Mouse (Mus musculus): ENCODE measurements around the gene Pygb. TPM values are rescaled to one million over a fixed set of nuclear protein-coding genes. Genes with fewer than 3 reads are reported as not detected.

Pygb gene
- total RNA-seq, 2 experiments from 2014 or later: 11.7 to 14.1 TPM

- ATAC-seq (replicated peaks; ENCODE audit: low FRiP score, low TSS enrichment, poor library complexity, severe bottlenecking): no peak
Measured at GRCm38 (mm10) chr2:150787234-150787771, 768 bp downstream of the Pygb start.

DNA sequence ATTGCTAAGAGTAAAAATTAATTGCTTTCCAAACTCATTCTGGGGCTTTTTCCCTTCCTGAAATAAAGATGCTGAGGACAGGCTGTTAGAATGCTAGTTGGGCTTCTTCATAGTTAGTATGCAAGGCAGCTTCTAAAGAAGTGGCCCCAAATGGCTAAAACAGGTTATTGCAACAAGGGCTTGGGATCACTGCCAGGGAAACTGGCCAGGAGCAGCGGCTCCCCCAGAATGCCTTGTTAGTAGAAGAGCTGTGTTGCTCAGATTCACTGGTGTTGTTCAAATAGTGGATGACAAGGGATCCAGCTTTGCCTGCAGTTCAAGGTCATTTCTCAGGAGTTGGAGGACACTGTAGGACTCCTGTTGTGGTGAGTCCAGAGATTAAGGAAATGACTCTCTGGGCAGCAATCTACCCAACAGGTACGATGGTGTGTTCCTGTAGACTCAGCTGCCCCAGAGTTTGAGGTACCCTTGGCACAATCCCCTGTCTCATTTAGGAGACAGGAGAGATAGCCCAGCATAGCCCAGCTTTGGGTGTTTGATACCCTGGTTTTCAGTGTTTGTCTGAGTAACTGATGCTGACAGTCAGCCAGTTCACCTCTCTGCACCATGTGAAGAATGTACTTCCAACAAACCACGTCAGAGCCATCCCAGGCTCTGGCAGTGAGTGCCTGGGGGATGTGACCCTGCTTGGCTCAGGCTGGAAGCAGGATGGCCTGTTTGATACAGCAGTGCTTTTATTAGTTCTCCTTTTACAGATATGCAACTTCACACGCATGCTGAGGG lies 2.4 kb downstream of the Pygb start:
- no peak for ATAC-seq (replicated peaks; ENCODE audit: low FRiP score, low TSS enrichment, poor library complexity, severe bottlenecking)

DNA sequence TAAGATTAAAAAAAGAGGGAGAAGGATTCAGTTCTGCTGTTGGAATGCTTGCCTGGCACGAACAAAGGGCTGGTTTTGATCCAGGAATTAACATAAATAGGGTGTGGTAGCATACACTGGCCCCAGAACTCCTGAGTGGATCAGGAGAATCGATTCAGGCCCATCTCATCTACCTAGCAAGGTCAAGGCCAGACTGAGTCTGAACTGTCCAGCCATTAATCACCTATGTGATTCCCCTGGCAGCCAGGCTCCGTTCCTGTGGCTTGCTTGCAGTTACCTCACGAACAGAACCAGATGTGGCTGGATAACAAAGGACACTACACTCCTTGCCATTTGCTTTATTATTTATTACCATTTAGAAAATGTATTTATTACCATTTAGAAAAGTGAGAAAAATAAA lies 6.8 kb downstream of the Pygb start:
- ATAC-seq (replicated peaks; ENCODE audit: low FRiP score, low TSS enrichment, poor library complexity, severe bottlenecking): no peak

- ATAC-seq (replicated peaks; ENCODE audit: low FRiP score, low TSS enrichment, poor library complexity, severe bottlenecking): no peak
Measured at GRCm38 (mm10) chr2:150798084-150798483, 11.5 kb downstream of the Pygb start.

GRCm38 (mm10) chr2:150800616-150801015 lies 14.1 kb downstream of the Pygb start:
- ATAC-seq (replicated peaks; ENCODE audit: low FRiP score, low TSS enrichment, poor library complexity, severe bottlenecking): no peak

GRCm38 (mm10) chr2:150803035-150803434 lies 16.5 kb downstream of the Pygb start:
- peak; percentile 85 for ATAC-seq (replicated peaks; ENCODE audit: low FRiP score, low TSS enrichment, poor library complexity, severe bottlenecking)

DNA sequence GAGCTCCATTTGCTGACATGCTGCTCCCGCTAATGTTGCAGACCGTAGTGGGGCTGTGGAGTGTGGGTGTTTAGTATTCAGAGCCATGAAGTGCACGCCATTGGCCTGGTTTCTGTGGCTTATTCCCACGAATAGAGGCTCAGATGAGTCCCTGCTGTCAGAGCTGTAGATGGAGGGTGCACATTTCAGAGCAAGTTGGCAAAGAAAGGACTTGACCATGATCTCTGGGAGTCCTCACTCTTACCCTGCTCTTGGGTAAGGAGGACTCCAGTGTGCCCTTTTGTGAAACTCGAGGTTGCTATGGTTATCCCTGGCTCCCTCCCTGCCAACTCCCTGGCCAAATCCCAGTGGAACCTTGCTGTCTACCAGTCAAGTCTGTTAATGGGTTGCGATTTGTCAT lies 21.8 kb downstream of the Pygb start:
- ATAC-seq (replicated peaks; ENCODE audit: low FRiP score, low TSS enrichment, poor library complexity, severe bottlenecking): no peak

DNA sequence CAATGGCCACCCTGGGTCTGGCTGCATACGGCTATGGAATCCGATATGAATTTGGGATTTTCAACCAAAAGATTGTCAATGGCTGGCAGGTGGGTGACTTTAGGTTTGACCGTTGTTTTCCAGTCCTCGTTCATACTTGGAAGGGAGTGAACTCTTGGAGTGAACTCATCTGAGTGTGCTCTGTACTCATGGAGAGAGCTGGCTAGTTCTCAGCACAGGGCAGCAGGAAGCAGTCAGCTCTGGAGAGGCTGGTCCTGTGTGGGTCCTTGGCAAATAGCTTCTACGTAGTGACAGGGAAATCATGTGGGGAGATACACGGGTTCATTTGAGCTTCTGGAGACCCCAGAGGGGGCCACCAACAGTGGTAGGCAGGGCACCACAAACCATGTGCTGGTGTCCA lies 22.3 kb downstream of the Pygb start:
- ATAC-seq (replicated peaks; ENCODE audit: low FRiP score, low TSS enrichment, poor library complexity, severe bottlenecking): no peak

- ATAC-seq (replicated peaks; ENCODE audit: low FRiP score, low TSS enrichment, poor library complexity, severe bottlenecking): peak; percentile 89
Measured at GRCm38 (mm10) chr2:150810603-150811002, 24.1 kb downstream of the Pygb start.

DNA sequence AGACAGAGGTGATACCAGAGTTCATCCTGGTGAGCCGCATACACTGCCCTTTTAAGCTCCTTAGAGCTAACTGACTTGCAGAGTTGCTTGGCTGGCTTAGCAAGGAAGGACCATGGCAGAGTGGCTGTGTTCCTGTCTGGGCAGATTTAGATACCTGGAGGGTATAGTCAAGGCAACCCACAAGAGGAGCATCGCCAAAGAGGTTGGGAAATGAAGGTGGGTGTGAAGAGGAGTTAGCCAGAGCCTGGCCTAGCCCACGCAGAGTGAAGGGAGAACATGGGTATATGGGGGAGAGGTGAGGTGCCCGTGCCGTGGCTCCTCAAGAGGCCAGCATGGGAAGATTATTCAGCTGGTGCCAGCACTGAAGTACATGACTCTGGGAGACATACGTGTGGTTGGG lies 26.3 kb downstream of the Pygb start:
- no peak for ATAC-seq (replicated peaks; ENCODE audit: low FRiP score, low TSS enrichment, poor library complexity, severe bottlenecking)

- ATAC-seq (replicated peaks; ENCODE audit: low FRiP score, low TSS enrichment, poor library complexity, severe bottlenecking): no peak
Measured at GRCm38 (mm10) chr2:150816676-150817402, 30.3 kb downstream of the Pygb start.

- no peak for ATAC-seq (replicated peaks; ENCODE audit: low FRiP score, low TSS enrichment, poor library complexity, severe bottlenecking)
Measured at GRCm38 (mm10) chr2:150818742-150819141, 32.2 kb downstream of the Pygb start.

DNA sequence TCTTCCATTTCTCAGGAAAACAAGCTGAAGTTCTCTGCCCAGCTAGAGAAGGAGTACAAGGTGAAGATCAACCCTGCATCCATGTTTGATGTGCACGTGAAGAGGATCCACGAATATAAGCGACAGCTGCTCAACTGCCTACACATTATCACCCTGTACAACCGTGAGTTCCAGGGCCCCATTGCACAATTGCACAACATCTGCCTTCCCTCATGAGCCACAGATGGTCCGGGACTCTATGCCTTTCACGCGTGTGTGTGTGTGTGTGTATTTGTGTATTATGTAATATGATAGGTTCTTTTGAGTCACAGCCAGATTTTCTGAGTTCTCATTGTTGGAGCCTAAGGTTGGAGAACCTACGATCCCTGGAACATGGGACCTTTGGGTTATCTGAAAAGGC lies 34.2 kb downstream of the Pygb start:
- ATAC-seq (replicated peaks; ENCODE audit: low FRiP score, low TSS enrichment, poor library complexity, severe bottlenecking): no peak

DNA sequence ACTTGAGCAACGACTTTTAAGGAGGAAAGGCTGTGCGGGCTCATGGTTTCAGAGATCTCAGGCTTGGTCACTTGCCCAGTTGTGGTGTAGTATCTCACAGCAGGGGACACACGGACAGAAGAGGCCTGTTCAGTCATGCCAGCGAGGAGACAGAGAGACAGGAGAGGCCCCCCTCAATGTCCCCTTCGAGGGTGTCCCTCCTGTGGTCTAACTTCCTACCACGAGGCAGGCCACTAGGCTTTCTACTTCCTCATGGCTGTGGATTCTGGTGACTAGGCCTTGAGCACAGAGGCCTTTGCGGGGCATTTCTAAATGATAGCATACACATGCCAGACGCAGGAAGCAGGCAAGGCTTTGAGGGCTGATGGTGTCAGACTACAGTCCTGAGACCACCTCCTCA lies 36.5 kb downstream of the Pygb start:
- ATAC-seq (replicated peaks; ENCODE audit: low FRiP score, low TSS enrichment, poor library complexity, severe bottlenecking): no peak

GRCm38 (mm10) chr2:150826426-150826825 lies 39.9 kb downstream of the Pygb start:
- ATAC-seq (replicated peaks; ENCODE audit: low FRiP score, low TSS enrichment, poor library complexity, severe bottlenecking): no peak

DNA sequence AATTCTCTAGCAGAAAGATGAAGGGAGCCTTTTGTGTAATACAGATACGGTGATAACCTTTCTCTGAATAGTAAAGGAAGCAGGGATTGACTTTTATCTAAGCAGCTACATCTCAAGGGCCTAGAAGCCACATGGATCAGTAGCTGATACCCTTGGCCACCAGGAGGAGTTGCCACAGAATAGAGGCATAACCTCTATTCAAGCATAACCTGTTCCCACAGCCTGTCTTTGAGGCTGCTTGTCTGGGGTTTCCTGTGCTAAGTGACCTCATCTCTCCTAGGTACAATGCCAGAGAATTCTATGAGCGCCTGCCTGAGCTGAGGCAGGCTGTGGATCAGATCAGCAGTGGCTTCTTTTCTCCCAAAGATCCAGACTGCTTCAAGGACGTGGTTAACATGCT lies 41.6 kb downstream of the Pygb start:
- ATAC-seq (replicated peaks; ENCODE audit: low FRiP score, low TSS enrichment, poor library complexity, severe bottlenecking): 0 out of 2 replicates have a peak, but pooled peaks have one; percentile 26

GRCm38 (mm10) chr2:150828654-150829053 lies 42.1 kb downstream of the Pygb start:
- ATAC-seq (replicated peaks; ENCODE audit: low FRiP score, low TSS enrichment, poor library complexity, severe bottlenecking): no peak

DNA sequence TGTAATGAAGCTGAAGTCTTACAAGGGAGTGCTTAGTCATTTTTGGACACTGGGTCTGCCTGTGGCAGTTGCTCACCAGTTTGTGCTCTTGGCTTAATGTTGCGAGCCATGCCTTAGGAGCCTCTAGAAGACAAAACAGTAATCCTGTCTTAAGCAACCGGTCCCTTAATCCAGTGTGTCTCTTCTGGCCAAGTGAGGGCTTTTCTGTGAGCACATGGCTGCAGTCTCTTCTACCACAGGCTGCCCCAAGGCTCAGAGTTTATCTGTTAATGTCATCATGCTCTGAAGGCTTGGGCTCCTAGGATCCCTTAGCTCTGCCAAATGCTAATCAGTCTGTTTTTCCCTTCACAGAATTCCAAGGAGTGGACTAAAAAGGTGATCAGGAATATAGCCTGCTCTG lies 43.5 kb downstream of the Pygb start:
- no peak for ATAC-seq (replicated peaks; ENCODE audit: low FRiP score, low TSS enrichment, poor library complexity, severe bottlenecking)

GRCm38 (mm10) chr2:150830911-150831441 lies 44.4 kb downstream of the Pygb start:
- ATAC-seq (replicated peaks; ENCODE audit: low FRiP score, low TSS enrichment, poor library complexity, severe bottlenecking): no peak

DNA sequence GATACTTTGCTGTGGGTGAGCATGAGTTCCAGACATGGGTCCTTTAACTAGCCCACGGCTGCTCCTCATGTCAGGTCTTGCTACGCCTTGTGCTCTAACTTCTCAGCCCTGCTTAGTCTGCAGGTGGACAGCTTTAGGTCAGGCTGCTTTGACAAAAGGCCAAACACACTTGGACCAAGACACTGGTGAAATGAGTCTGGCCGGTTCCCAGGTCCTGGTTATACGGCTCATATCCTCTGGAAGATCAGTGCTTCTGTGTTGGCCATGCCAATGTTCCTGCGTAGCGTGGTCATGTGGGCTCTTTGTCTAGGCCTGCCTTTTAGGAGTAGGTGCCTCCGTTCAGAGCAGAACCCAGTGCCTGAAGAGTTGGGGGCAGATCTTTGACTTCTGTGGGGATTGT lies 45.5 kb downstream of the Pygb start:
- ATAC-seq (replicated peaks; ENCODE audit: low FRiP score, low TSS enrichment, poor library complexity, severe bottlenecking): no peak

All from megakaryocyte-erythroid progenitor cell, adult 5-6 weeks (primary cell).